Mouse (Mus musculus): ENCODE data around the gene Cap1. TPM values are rescaled to one million over a fixed set of nuclear protein-coding genes. Genes with fewer than 3 reads are reported as not detected.
"Not testable (repeated sequence)": the region's sequence is repeated elsewhere in the genome, so short reads cannot be mapped to it uniquely, and the experiment has no call there.

Cap1 gene
- polyA plus RNA-seq, 1 experiment from 2014 or later, result 79.7 TPM

- WGBS, result 30% methylated on average over 10 of the region's 10 CpGs
- not testable (repeated sequence) for H3K9me3 ChIP-seq (ENCODE audit: low read length); H3K27ac ChIP-seq (ENCODE audit: low read length); H3K36me3 ChIP-seq (ENCODE audit: insufficient read depth, low read length); H3K27me3 ChIP-seq (ENCODE audit: insufficient read depth, low read length); H3K4me2 ChIP-seq (replicated peaks; ENCODE audit: low read depth, low read length); H3K9ac ChIP-seq (replicated peaks; ENCODE audit: low read length); ATAC-seq (ENCODE audit: low FRiP score, low TSS enrichment); H3K4me1 ChIP-seq (ENCODE audit: insufficient read depth, low read length); H3K4me3 ChIP-seq (ENCODE audit: low read length)
Observed at GRCm38 (mm10) chr4:122820941-122821340, 64.9 kb downstream of the Cap1 start.

DNA sequence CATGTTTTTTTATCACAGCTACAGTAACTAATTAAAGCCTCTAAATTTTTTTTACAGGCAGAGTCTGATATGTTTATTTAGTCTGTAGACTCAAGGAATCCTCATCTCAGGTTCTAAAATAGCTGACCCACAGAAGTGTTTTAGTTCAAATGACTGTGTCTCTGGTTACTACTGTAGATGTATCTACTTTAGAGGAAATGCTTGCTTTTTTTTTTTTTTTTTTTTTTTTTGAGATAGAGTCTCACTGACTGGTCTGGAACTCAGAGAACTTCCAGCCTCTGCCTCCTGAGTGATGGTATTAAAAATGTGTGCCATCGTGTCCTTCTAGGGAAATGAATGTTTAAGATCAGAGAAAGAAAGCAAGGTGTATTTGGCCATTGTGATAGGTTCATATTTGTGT, 69.7 kb downstream of the Cap1 start:
- Histone ChIP-seq H3K27ac (ENCODE audit: low read length) (no peak overlapping the region), H3K9ac (replicated peaks; ENCODE audit: low read length) (no peak overlapping the region), H3K4me2 (replicated peaks; ENCODE audit: low read depth, low read length) (no peak overlapping the region), H3K4me1 (ENCODE audit: insufficient read depth, low read length) (no peaks in the 10 kb centered on the region), H3K4me3 (ENCODE audit: low read length) (no peak overlapping the region), H3K36me3 (ENCODE audit: insufficient read depth, low read length) (no peaks in the 10 kb centered on the region), H3K9me3 (ENCODE audit: low read length) (no peaks in the 10 kb centered on the region), H3K27me3 (ENCODE audit: insufficient read depth, low read length) (no peaks in the 10 kb centered on the region)
- ATAC-seq (ENCODE audit: low FRiP score, low TSS enrichment), result no peak
- WGBS, result 66% methylated on average over 1 of the region's 1 CpGs

- no peaks in the 10 kb centered on the region for H3K4me1 ChIP-seq (ENCODE audit: insufficient read depth, low read length)
- no peak overlapping the region for H3K4me2 ChIP-seq (replicated peaks; ENCODE audit: low read depth, low read length)
- no peak overlapping the region for H3K27ac ChIP-seq (ENCODE audit: low read length)
- no peak overlapping the region for H3K4me3 ChIP-seq (ENCODE audit: low read length)
- no peak for ATAC-seq (ENCODE audit: low FRiP score, low TSS enrichment)
- H3K27me3 ChIP-seq (ENCODE audit: insufficient read depth, low read length), result no peaks in the 10 kb centered on the region
- WGBS, result 64% methylated on average over 2 of the region's 2 CpGs
- H3K36me3 ChIP-seq (ENCODE audit: insufficient read depth, low read length), result no peaks in the 10 kb centered on the region
- H3K9ac ChIP-seq (replicated peaks; ENCODE audit: low read length), result no peak overlapping the region
- no peaks in the 10 kb centered on the region for H3K9me3 ChIP-seq (ENCODE audit: low read length)
Observed at GRCm38 (mm10) chr4:122811824-122812223, 74.0 kb downstream of the Cap1 start.

DNA sequence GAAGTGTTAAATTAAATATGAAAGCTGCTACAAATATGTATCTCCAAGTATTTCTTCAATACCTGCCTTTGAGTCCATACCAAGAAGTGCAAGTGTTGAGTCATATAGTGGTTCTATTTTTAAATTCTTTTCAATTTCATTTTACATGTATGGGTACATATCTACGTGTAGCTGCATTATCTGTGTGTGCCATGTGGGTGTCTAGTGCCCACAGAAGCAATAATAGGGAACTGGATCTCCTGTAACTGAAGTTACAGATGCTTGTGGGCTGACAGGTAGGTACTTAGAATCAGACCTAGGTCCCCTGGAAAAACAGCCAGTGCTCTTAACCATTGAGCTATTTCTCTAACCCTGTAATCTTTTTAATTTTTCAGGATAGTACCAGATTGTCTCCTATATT, 74.7 kb downstream of the Cap1 start:
- no peaks in the 10 kb centered on the region for H3K4me1 ChIP-seq (ENCODE audit: insufficient read depth, low read length)

More for the DNA sequence above, 74.7 kb downstream of the Cap1 start:
- no peak for ATAC-seq (ENCODE audit: low FRiP score, low TSS enrichment)
- H3K4me2 ChIP-seq (replicated peaks; ENCODE audit: low read depth, low read length), result no peak overlapping the region
- no peak overlapping the region for H3K9ac ChIP-seq (replicated peaks; ENCODE audit: low read length)
- H3K9me3 ChIP-seq (ENCODE audit: low read length), result no peaks in the 10 kb centered on the region
- H3K4me3 ChIP-seq (ENCODE audit: low read length), result no peak overlapping the region
- H3K27ac ChIP-seq (ENCODE audit: low read length), result no peak overlapping the region
- WGBS, result 57% methylated on average over 1 of the region's 1 CpGs
- no peaks in the 10 kb centered on the region for H3K36me3 ChIP-seq (ENCODE audit: insufficient read depth, low read length)
- no peaks in the 10 kb centered on the region for H3K27me3 ChIP-seq (ENCODE audit: insufficient read depth, low read length)

Other genes starting within 250 kb of the Cap1 start
- not detected in 2 replicates for gene 9530002B09Rik, start 196.8 kb downstream of the Cap1 start, polyA plus RNA-seq (2015; fragmentation: Nextera tagmentation; extraction: Ambion mirVana)
- gene Ppt1, start 49.8 kb downstream of the Cap1 start, polyA plus RNA-seq (2015; fragmentation: Nextera tagmentation; extraction: Ambion mirVana), result 92.0 and 97.9 TPM in 2 replicates
- gene Mfsd2a, start 75.1 kb upstream of the Cap1 start, polyA plus RNA-seq (2015; fragmentation: Nextera tagmentation; extraction: Ambion mirVana), result 3.1 and 3.4 TPM in 2 replicates
- gene Mycl, start 109.6 kb upstream of the Cap1 start, polyA plus RNA-seq (2015; fragmentation: Nextera tagmentation; extraction: Ambion mirVana), result 6.8 and 7.0 TPM in 2 replicates
- 18.1 and 21.5 TPM in 2 replicates for gene Trit1, start 130.5 kb upstream of the Cap1 start, polyA plus RNA-seq (2015; fragmentation: Nextera tagmentation; extraction: Ambion mirVana)
- gene Bmp8b, start 219.1 kb upstream of the Cap1 start, polyA plus RNA-seq (2015; fragmentation: Nextera tagmentation; extraction: Ambion mirVana), result 0.17 and 0.26 TPM in 2 replicates
- gene Oxct2b, start 230.2 kb upstream of the Cap1 start, polyA plus RNA-seq (2015; fragmentation: Nextera tagmentation; extraction: Ambion mirVana), result 0.12 TPM in 1 of 2 replicates, not detected in the other

All from kidney, embryonic 16.5 days (tissue).